Mouse (Mus musculus): ENCODE measurements around the gene Gng7. TPM values are rescaled to one million over a fixed set of nuclear protein-coding genes. Genes with fewer than 3 reads are reported as not detected.

Gene Gng7
- polyA plus RNA-seq, 1 experiment from 2014 or later: 5.7 TPM

DNA sequence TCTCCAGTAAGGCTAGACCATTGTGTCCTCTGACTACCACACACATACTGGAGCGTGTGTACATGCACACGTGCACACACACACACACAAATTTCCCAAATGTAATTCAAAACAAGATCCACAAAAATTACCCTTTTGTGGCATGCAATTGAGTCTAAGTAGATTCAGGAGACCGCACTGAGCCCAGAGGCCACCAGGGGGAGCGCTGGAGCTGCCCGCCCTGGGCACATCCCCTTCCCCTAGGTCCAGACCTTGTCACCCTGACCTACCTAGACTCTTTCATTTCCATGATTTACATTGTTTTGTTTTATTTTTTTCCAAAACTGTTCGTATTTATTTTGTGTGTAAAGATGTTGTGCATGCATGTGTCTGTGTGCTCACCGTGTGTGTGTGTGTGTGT is 1.9 kb upstream of the Gng7 start:
- no peak overlapping the region for H3K4me2 ChIP-seq
- DNase-seq: peak; percentile 67
- no peaks in the 10 kb centered on the region for H3K36me3 ChIP-seq (ENCODE audit: insufficient read depth)
- no peak overlapping the region for H3K27ac ChIP-seq (ENCODE audit: low read depth)
- H3K9me3 ChIP-seq (ENCODE audit: low read depth, low read length): no peaks in the 10 kb centered on the region
- TF ChIP-seq CTCF (IDR thresholded peaks at IDR 0.05; ENCODE audit: low read depth): peak; percentile 83
- H3K9ac ChIP-seq: no peak overlapping the region
- H3K27me3 ChIP-seq (ENCODE audit: insufficient read depth, low read length): peaks cover 3% of the 10 kb centered on the region; the same call in 1 of the 2 replicates
- no peak for ATAC-seq (ENCODE audit: insufficient read depth)
- 0 out of 2 replicates have a peak, but pooled peaks cover 3% of the 10 kb centered on the region for H3K4me1 ChIP-seq (ENCODE audit: insufficient read depth)
- no peak overlapping the region for H3K4me3 ChIP-seq (ENCODE audit: low read depth, low read length)
- WGBS: 8% methylated on average over 7 of the region's 7 CpGs

DNA sequence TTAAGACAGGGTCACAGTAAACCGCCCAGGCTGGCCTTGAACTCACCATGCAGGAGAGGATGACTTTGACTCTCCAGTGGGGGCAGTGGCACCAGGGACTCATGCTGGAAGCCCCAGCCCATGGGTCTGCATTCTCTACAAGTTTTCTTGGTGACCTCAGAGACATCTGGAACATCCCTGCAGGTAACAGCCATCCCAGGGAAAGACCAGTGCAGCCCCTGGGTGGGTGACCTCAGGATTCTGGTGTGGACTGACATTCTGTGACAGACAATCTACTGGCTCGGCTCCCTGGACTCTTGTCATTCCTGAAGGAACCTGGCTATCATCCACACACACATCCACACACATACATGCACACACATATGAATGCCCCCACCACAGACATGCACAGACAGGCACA is 921 bp upstream of the Gng7 start:
- TF ChIP-seq CTCF (IDR thresholded peaks at IDR 0.05; ENCODE audit: low read depth): no peak
- no peak overlapping the region; the same call in 1 of the 2 replicates for H3K4me2 ChIP-seq
- no peaks in the 10 kb centered on the region for H3K27me3 ChIP-seq (ENCODE audit: insufficient read depth, low read length)
- WGBS: 66% methylated on average over 2 of the region's 2 CpGs
- 0 out of 2 replicates have a peak, but pooled peaks cover 3% of the 10 kb centered on the region for H3K4me1 ChIP-seq (ENCODE audit: insufficient read depth)
- H3K9me3 ChIP-seq (ENCODE audit: low read depth, low read length): no peaks in the 10 kb centered on the region
- no peak for ATAC-seq (ENCODE audit: insufficient read depth)
- H3K9ac ChIP-seq: no peak overlapping the region
- no peak overlapping the region for H3K4me3 ChIP-seq (ENCODE audit: low read depth, low read length)
- H3K27ac ChIP-seq (ENCODE audit: low read depth): no peak overlapping the region
- no peak for DNase-seq
- no peaks in the 10 kb centered on the region for H3K36me3 ChIP-seq (ENCODE audit: insufficient read depth)

DNA sequence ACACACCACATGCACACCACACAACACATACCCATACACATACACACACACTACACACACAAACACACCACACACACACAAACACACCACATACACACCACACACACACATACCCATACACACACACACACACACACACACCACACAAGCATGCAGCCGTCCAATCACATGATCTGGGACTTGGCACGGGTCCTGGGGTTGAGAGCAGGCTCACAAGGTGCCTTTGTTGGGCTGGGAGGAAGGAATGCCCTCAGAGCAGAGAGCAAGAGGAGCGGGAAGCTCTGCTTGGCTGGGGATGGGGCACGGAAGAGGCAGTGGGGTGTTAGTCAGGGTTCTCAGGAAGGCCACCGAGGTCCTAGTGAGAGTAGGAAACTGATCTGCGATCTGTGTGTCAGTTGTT is 3.9 kb downstream of the Gng7 start:
- WGBS: 62% methylated on average over 6 of the region's 6 CpGs
- Histone ChIP-seq H3K9ac (no peak overlapping the region), H3K9me3 (ENCODE audit: low read depth, low read length) (no peaks in the 10 kb centered on the region), H3K4me3 (ENCODE audit: low read depth, low read length) (no peak overlapping the region), H3K27me3 (ENCODE audit: insufficient read depth, low read length) (no peaks in the 10 kb centered on the region), H3K4me2 (no peak overlapping the region), H3K27ac (ENCODE audit: low read depth) (no peak overlapping the region), H3K4me1 (ENCODE audit: insufficient read depth) (0 out of 2 replicates have a peak, but pooled peaks cover 3% of the 10 kb centered on the region), H3K36me3 (ENCODE audit: insufficient read depth) (no peaks in the 10 kb centered on the region)
- TF ChIP-seq CTCF (IDR thresholded peaks at IDR 0.05; ENCODE audit: low read depth): no peak
- ATAC-seq (ENCODE audit: insufficient read depth): no peak
- peak; percentile 44 for DNase-seq

DNA sequence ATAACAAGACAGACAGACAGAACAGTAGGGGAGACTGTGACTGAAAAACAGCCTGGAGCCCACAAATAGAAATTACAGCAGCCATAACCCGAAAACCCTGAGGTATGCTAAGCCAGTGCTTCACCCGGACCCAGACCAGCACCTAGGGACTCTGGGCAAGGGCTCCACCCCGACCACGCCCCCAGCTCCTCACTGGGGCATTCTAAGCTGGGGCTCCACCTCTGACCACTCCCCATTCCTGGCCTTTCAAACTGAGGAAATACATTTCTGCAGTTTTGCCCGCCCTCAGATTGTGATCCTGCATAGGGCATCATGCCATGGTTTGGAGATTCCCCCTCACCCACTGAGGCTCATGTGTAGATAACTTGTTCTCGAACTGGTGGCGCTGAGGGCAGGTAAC is 7.5 kb downstream of the Gng7 start:
- DNase-seq (peak; percentile 38), ATAC-seq (ENCODE audit: insufficient read depth) (no peak; the same call in 1 of the 2 replicates)
- no peaks in the 10 kb centered on the region for H3K4me1 ChIP-seq (ENCODE audit: insufficient read depth)
- H3K27me3 ChIP-seq (ENCODE audit: insufficient read depth, low read length): no peaks in the 10 kb centered on the region
- H3K4me2 ChIP-seq: no peak overlapping the region
- no peaks in the 10 kb centered on the region for H3K36me3 ChIP-seq (ENCODE audit: insufficient read depth)
- H3K9me3 ChIP-seq (ENCODE audit: low read depth, low read length): no peaks in the 10 kb centered on the region
- 28% methylated on average over 7 of the region's 7 CpGs for WGBS
- H3K27ac ChIP-seq (ENCODE audit: low read depth): no peak overlapping the region
- H3K9ac ChIP-seq: no peak overlapping the region
- TF ChIP-seq CTCF (IDR thresholded peaks at IDR 0.05; ENCODE audit: low read depth): no peak
- H3K4me3 ChIP-seq (ENCODE audit: low read depth, low read length): no peak overlapping the region

DNA sequence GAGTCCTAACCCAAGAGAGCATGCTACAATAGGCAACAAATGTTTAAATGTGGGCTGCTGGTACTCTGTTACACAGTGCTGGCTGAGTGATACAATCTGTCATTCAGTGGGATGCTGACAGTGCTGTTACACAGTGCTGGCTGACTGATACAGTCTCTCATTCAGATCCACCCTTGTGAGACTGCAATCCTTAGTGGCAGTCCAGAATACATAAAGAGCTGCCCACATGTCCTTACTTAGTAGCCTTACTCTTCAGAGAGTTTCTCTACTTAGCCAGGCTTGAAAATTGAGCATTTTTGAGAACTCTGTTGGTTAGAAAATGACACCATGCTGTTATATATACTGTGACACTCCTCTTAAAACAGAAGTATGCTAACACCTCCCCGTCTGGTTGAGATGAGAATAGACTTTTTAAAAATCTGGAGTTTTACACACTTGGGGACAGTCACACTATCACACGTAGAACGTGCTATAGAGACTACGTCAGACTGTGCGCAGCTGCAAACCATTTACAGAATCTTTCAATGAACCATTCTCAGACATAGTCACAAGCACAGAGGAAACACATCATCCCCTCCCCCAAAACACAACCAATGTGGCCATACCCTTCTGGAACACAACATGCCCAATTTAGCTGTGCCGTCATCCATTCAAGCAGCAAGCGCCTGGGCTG is 8.6 kb downstream of the Gng7 start:
- 89% methylated on average over 7 of the region's 7 CpGs for WGBS
- no peak for TF ChIP-seq CTCF (IDR thresholded peaks at IDR 0.05; ENCODE audit: low read depth)
- H3K27ac ChIP-seq (ENCODE audit: low read depth): no peak overlapping the region

DNA sequence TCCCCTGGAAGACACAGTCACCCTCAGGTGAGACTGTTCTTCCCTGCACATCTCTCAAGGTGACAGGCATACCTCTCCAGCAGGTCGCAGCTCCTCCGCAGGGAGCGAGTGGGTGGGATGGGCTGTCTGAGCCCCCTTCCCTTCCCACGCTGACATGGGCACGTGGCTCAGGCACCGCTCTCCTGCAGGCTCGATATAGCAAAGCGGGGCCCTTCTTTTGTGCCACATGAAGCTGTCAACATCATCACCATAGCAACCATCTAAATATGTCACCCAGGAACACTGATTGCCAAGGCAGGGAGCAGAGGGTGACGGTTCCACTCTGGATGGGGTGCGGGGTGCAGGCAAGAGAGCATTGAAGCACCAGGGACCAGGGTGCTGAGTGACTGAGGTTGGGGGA is 13.6 kb downstream of the Gng7 start:
- H3K4me2 ChIP-seq: no peak overlapping the region
- ATAC-seq (ENCODE audit: insufficient read depth) (no peak), DNase-seq (no peak)
- no peak for TF ChIP-seq CTCF (IDR thresholded peaks at IDR 0.05; ENCODE audit: low read depth)
- 54% methylated on average over 10 of the region's 10 CpGs for WGBS
- peak overlapping the region; percentile 15; the same call in 1 of the 2 replicates for H3K9ac ChIP-seq
- 0 out of 2 replicates have a peak, but pooled peaks cover 4% of the 10 kb centered on the region for H3K27me3 ChIP-seq (ENCODE audit: insufficient read depth, low read length)
- no peak overlapping the region for H3K4me3 ChIP-seq (ENCODE audit: low read depth, low read length)
- H3K27ac ChIP-seq (ENCODE audit: low read depth): no peak overlapping the region
- H3K36me3 ChIP-seq (ENCODE audit: insufficient read depth): no peaks in the 10 kb centered on the region
- H3K4me1 ChIP-seq (ENCODE audit: insufficient read depth): 0 out of 2 replicates have a peak, but pooled peaks cover 3% of the 10 kb centered on the region
- no peaks in the 10 kb centered on the region for H3K9me3 ChIP-seq (ENCODE audit: low read depth, low read length)

More for the DNA sequence above, 8.6 kb downstream of the Gng7 start:
- ATAC-seq (ENCODE audit: insufficient read depth): no peak
- no peaks in the 10 kb centered on the region for H3K9me3 ChIP-seq (ENCODE audit: low read depth, low read length)
- no peak for DNase-seq
- H3K4me2 ChIP-seq: no peak overlapping the region
- no peak overlapping the region for H3K4me3 ChIP-seq (ENCODE audit: low read depth, low read length)
- no peaks in the 10 kb centered on the region for H3K27me3 ChIP-seq (ENCODE audit: insufficient read depth, low read length)
- no peaks in the 10 kb centered on the region for H3K36me3 ChIP-seq (ENCODE audit: insufficient read depth)
- H3K4me1 ChIP-seq (ENCODE audit: insufficient read depth): no peaks in the 10 kb centered on the region
- H3K9ac ChIP-seq: no peak overlapping the region

DNA sequence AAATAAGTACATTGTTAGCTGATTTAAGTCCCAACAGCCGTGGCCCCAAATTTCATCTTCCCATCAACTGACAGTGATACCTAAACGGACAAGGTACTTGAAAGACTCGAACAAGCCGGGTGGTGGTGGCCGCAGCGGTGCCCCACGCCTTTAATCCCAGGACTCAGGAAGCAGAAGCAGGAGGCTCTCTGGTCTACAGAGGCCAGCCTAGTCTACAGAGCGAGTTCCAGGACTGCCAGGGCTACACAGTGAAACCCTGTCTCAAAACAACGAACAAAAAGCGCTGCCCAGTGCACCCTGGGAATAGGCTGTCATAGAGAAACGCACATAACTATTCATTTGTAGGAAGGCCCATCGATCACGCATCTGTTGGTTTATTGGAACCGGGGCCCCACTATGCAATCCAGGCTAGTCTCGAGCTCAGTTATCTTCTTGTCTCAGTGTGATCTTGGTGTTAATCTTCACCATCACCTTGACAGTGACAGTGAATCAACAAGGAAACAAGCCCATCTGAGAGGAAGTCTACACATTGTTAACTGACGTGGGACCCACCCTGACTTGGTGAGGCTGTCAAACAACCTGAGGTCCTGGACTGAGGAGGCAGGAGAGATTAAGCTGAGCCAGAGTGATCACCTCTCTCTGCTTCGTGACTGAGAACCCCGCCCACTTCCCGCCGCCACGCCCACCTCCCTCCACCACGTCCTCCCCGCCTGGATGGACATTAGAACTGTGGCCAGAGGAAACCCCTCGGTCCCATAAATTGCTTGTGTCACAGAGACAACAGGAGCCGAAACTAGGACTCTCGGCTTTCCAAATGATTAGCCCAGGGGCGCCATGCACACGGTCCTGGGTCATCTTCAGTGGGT is 14.3 kb downstream of the Gng7 start:
- no peak overlapping the region for H3K4me3 ChIP-seq (ENCODE audit: low read depth, low read length)
- DNase-seq (peak; percentile 18), ATAC-seq (ENCODE audit: insufficient read depth) (no peak)
- H3K4me1 ChIP-seq (ENCODE audit: insufficient read depth): 0 out of 2 replicates have a peak, but pooled peaks cover 3% of the 10 kb centered on the region
- H3K27me3 ChIP-seq (ENCODE audit: insufficient read depth, low read length): 0 out of 2 replicates have a peak, but pooled peaks cover 4% of the 10 kb centered on the region
- no peak for TF ChIP-seq CTCF (IDR thresholded peaks at IDR 0.05; ENCODE audit: low read depth)
- H3K9ac ChIP-seq: peak overlapping the region; percentile 15
- H3K27ac ChIP-seq (ENCODE audit: low read depth): no peak overlapping the region
- H3K9me3 ChIP-seq (ENCODE audit: low read depth, low read length): no peaks in the 10 kb centered on the region
- H3K36me3 ChIP-seq (ENCODE audit: insufficient read depth): no peaks in the 10 kb centered on the region
- no peak overlapping the region for H3K4me2 ChIP-seq
- 43% methylated on average over 28 of the region's 28 CpGs for WGBS
